Mouse (Mus musculus) kidney, adult 8-10 months (tissue): ENCODE data around the gene Tuba8.

ENCODE experiments used
- DNase-seq, 2 experiments: peaks; one replicate each; pipeline ENCODE4 v3.0.0; 2022

The Tuba8 gene

GRCm38 (mm10) chr6:121197807-121198365, 12.6 kb upstream of the Tuba8 start:
- peak in 1 of 2 experiments; percentile 35 for DNase-seq

GRCm38 (mm10) chr6:121200458-121200857, 10.0 kb upstream of the Tuba8 start:
- DNase-seq, result no peak

- no peak for DNase-seq
These were observed 8.5 kb upstream of the Tuba8 start for GRCm38 (mm10) chr6:121202026-121202425.

- no peak for DNase-seq
These were observed 4.0 kb upstream of the Tuba8 start for GRCm38 (mm10) chr6:121206481-121206880.

GRCm38 (mm10) chr6:121209584-121209983, 912 bp upstream of the Tuba8 start:
- DNase-seq, result no peak

GRCm38 (mm10) chr6:121210926-121211289, 412 bp downstream of the Tuba8 start:
- no peak for DNase-seq

GRCm38 (mm10) chr6:121211743-121212142, 1.2 kb downstream of the Tuba8 start:
- no peak for DNase-seq

- DNase-seq, result no peak
These were observed 2.5 kb downstream of the Tuba8 start for GRCm38 (mm10) chr6:121212988-121213387.

GRCm38 (mm10) chr6:121214221-121214620, 3.7 kb downstream of the Tuba8 start:
- DNase-seq, result no peak

GRCm38 (mm10) chr6:121214667-121215330, 4.3 kb downstream of the Tuba8 start:
- no peak for DNase-seq

- no peak for DNase-seq
These were observed 4.8 kb downstream of the Tuba8 start for GRCm38 (mm10) chr6:121215336-121215735.

GRCm38 (mm10) chr6:121215896-121216295, 5.4 kb downstream of the Tuba8 start:
- DNase-seq, result no peak

- no peak for DNase-seq
These were observed 6.2 kb downstream of the Tuba8 start for GRCm38 (mm10) chr6:121216589-121217255.

GRCm38 (mm10) chr6:121218002-121218401, 7.5 kb downstream of the Tuba8 start:
- no peak for DNase-seq

- no peak for DNase-seq
These were observed 8.9 kb downstream of the Tuba8 start for GRCm38 (mm10) chr6:121219406-121219805.

- no peak for DNase-seq
These were observed 9.7 kb downstream of the Tuba8 start for GRCm38 (mm10) chr6:121220181-121220580.

GRCm38 (mm10) chr6:121221876-121222597, 11.5 kb downstream of the Tuba8 start:
- no peak for DNase-seq

GRCm38 (mm10) chr6:121223001-121223400, 12.5 kb downstream of the Tuba8 start:
- DNase-seq, result no peak

- DNase-seq, result no peak
These were observed 13.6 kb downstream of the Tuba8 start for GRCm38 (mm10) chr6:121224067-121224466.

- DNase-seq, result peak in 1 of 2 experiments; percentile 52
These were observed 14.5 kb downstream of the Tuba8 start for GRCm38 (mm10) chr6:121224993-121225392.

GRCm38 (mm10) chr6:121226043-121226442, 15.5 kb downstream of the Tuba8 start:
- DNase-seq, result no peak

GRCm38 (mm10) chr6:121226744-121227143, 16.2 kb downstream of the Tuba8 start:
- no peak for DNase-seq

GRCm38 (mm10) chr6:121228421-121228820, 17.9 kb downstream of the Tuba8 start:
- no peak for DNase-seq

- no peak for DNase-seq
These were observed 22.2 kb downstream of the Tuba8 start for GRCm38 (mm10) chr6:121232652-121233051.
